Mouse (Mus musculus) cortical plate, adult 2 months (tissue): Measurements from ENCODE around the gene Ppp3r2. TPM values are rescaled to one million over a fixed set of nuclear protein-coding genes. Genes with fewer than 3 reads are reported as not detected.

Experiments used
- H3K27ac ChIP-seq: fragments of 200-500 bp; 2 replicates; pipeline ENCODE4 v1.5.1; 2012; ENCODE audit warnings: low read length, control low read depth, inconsistent platforms; ENCODE audit not compliant: insufficient read depth
- H3K4me1 ChIP-seq: fragments of 200-500 bp; 2 replicates; pipeline ENCODE4 v1.6.1; 2011; ENCODE audit warnings: low read length; ENCODE audit not compliant: control insufficient read depth, insufficient read depth
- H3K4me3 ChIP-seq: fragments of 200-500 bp; 2 replicates; pipeline ENCODE4 v1.5.1; 2011; ENCODE audit warnings: mild to moderate bottlenecking, low read length, control low read depth; ENCODE audit not compliant: insufficient read depth
- CTCF ChIP-seq: fragments of 200-500 bp; IDR thresholded peaks from 2 replicates; pipeline ENCODE4 v1.5.1; 2011; ENCODE audit warnings: mild to moderate bottlenecking, control low read depth, low read length; ENCODE audit not compliant: insufficient read depth; ENCODE audit errors: extremely low read depth
- POLR2A ChIP-seq: fragments of 200-500 bp; IDR thresholded peaks from 2 replicates; pipeline ENCODE4 v1.6.1; 2011; ENCODE audit warnings: mild to moderate bottlenecking, low read length, control low read depth; ENCODE audit not compliant: insufficient read depth; ENCODE audit errors: extremely low read depth
- polyA plus RNA-seq: library from polyadenylated mRNA; depleted of rRNA; stranded (reverse); fragments of >200 nt; gene quantifications from 2 replicates; pipeline ENCODE4 v1.2.3, GENCODE M21; 2012; rRNA removed

The Ppp3r2 gene
- polyA plus RNA-seq, 1 experiment, result 0.33 TPM

GRCm38 (mm10) chr4:49662231-49662630 is 19.6 kb downstream of the Ppp3r2 start:
- H3K4me1 ChIP-seq, result no peaks in the 10 kb centered on the region; the same call in 1 of the 2 replicates
- TF ChIP-seq POLR2A (no peak), CTCF (no peak)
- H3K4me3 ChIP-seq, result no peak overlapping the region
- H3K27ac ChIP-seq, result no peak overlapping the region

DNA sequence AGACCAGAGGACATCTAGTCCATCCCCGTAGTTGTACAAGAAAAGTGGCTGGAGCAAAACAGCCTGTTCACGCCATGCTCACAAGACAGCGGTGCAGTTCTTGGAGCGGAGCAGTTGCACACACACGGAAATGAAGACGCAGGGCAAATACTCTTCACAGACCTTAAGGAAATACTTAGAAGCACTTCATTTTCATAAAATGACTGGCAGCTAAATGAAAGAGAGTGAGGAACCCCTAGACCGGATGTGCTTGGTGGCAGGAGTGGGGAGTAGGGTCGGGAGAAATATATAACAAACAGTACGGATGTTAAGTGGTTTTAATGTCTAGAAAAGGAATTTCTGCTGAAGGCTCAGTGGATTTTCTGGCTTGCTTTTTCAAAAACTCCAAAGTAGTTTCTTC is 20.2 kb downstream of the Ppp3r2 start:
- Histone ChIP-seq H3K4me3 (no peak overlapping the region), H3K27ac (no peak overlapping the region), H3K4me1 (no peaks in the 10 kb centered on the region; the same call in 1 of the 2 replicates)
- TF ChIP-seq CTCF (no peak), POLR2A (no peak)

DNA sequence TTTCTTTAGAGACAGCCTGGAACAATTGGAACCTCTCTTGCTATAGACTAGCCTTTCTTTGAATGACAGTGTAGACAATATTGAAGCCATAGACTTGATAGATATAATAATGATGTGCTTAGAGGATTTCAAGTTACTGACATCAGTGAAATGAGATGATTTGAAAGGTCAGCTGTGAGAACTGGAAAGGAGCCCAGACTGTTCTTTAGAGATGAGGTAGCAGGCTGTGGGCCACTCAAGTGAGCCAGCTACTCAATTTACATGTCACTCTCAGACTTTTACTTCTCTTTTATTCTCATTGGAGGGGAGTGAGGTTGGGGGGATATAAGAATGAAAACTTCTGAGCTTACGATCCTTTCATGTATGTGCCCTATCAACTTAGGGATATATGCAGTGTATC is 22.4 kb downstream of the Ppp3r2 start:
- no peak overlapping the region for H3K27ac ChIP-seq

DNA sequence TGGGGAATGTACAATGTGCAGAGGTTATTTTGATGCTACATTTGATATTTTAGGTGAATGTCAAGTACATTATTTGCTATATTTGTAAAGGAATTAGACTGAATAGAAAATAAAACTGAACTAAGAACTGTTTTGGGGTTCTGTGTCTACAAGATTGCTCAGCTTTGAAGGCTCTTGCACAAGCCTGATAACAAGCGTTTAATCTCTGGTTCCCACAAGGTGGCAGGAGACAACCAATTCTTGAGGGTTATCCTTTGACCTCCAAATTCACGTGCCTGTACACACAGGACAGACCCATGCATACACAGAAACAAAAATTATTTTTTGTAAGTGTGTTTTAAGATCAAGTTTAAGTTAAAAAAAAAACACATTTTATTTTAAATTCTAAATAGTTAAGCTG is 41.9 kb downstream of the Ppp3r2 start:
- TF ChIP-seq CTCF, result no peak
- TF ChIP-seq POLR2A, result no peak
- no peaks in the 10 kb centered on the region; the same call in 1 of the 2 replicates for H3K4me1 ChIP-seq
- no peak overlapping the region for H3K27ac ChIP-seq
- H3K4me3 ChIP-seq, result no peak overlapping the region

More for the DNA sequence above, 22.4 kb downstream of the Ppp3r2 start:
- H3K4me3 ChIP-seq, result no peak overlapping the region
- H3K4me1 ChIP-seq, result no peaks in the 10 kb centered on the region; the same call in 1 of the 2 replicates
- TF ChIP-seq CTCF, result no peak
- TF ChIP-seq POLR2A, result no peak

DNA sequence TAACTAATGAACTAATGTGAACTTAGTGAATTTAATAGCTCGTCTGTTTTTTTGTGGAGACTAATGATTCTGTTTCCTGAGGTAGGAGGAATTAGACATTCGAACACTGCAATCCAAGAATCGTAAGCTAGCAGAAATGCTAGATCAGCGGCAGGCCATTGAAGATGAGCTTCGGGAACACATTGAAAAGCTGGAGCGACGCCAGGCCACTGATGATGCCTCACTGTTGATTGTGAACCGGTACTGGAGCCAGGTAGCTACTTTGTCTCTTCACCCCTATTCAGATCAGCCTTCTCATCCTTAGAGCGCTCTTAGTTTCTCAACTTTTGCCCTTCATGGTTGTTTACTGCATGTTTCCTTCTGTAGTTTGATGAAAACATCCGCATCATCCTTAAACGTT is 44.0 kb downstream of the Ppp3r2 start:
- H3K27ac ChIP-seq, result no peak overlapping the region
- no peak overlapping the region for H3K4me3 ChIP-seq
- TF ChIP-seq CTCF (no peak), POLR2A (no peak)
- peaks cover 4% of the 10 kb centered on the region for H3K4me1 ChIP-seq

GRCm38 (mm10) chr4:49632139-49632481 is 49.7 kb downstream of the Ppp3r2 start:
- peak overlapping the region; percentile 75 for H3K4me3 ChIP-seq
- TF ChIP-seq POLR2A (no peak), CTCF (no peak)
- no peak overlapping the region for H3K27ac ChIP-seq
- H3K4me1 ChIP-seq, result peaks cover 4% of the 10 kb centered on the region

DNA sequence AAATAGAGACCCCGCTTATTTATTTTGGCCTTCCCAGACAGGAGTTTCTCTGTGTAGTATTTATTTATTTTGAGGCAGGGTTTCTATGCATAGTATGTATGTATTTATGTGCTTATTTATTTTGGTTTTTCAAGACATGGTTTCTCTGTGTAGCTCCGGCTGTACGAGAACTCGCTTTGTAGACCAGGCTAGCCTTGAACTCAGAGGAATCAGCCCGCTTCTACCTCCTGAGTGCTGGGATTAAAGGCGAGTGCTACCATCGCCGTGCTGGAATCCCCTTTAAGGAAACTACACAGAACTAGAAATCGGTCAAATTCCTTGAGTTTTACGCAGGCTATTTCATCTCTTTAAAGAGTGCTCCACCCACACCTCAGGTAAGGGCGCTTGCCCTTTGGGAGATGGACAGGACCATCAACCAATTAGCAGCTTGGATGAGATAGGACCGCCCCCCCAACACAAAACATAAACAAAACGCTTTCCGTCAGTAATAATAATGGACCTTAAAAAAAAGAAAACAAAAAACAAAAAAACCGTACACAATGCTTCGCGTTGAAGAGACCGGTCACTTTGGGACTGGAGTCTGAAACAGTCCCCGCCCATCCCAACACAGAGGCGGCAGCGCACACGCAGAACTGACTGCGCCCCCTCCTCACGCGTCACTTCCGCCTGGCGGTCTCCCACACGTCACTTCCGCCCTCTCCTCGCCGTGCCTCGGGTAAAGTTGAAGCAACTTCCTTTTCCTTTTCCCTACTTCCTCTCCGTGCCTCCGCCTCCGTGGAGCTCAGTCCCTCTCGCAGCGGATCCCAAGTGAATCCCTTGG is 50.3 kb downstream of the Ppp3r2 start, which contains the start of gene Rnf20:
Gene Rnf20 (plus strand): TSS at position 688 of the 820 bp plus-strand sequence.
- H3K27ac ChIP-seq, result peak within 1 kb of the TSS; percentile 13; the same call in 1 of the 2 replicates
- H3K4me1 ChIP-seq, result peaks cover 4% of the 10 kb centered on the region
- TF ChIP-seq CTCF (no peak), POLR2A (peak; percentile 99)
- peak within 1 kb of the TSS; percentile 75 for H3K4me3 ChIP-seq

- TF ChIP-seq POLR2A, result no peak
- no peak for TF ChIP-seq CTCF
- peaks cover 2% of the 10 kb centered on the region for H3K4me1 ChIP-seq
- no peak overlapping the region for H3K27ac ChIP-seq
- H3K4me3 ChIP-seq, result no peak overlapping the region
These were observed 52.9 kb downstream of the Ppp3r2 start for GRCm38 (mm10) chr4:49628941-49629340.

Other genes starting within 250 kb of the Ppp3r2 start
- gene Acnat1, start 208.1 kb downstream of the Ppp3r2 start, polyA plus RNA-seq, result 0.06 and 0.15 TPM in 2 replicates
- 0.13 and 0.23 TPM in 2 replicates for gene Baat, start 175.5 kb downstream of the Ppp3r2 start, polyA plus RNA-seq
- gene Mrpl50, start 160.9 kb downstream of the Ppp3r2 start, polyA plus RNA-seq, result 17.3 TPM in 2 replicates
- 3.3 and 4.1 TPM in 2 replicates for gene Zfp189, start 160.8 kb downstream of the Ppp3r2 start, polyA plus RNA-seq
- gene Aldob, start 132.5 kb downstream of the Ppp3r2 start, polyA plus RNA-seq, result 4.3 and 5.7 TPM in 2 replicates
- 76.4 and 78.4 TPM in 2 replicates for gene Tmem246, start 84.1 kb downstream of the Ppp3r2 start, polyA plus RNA-seq
- gene Rnf20, start 50.0 kb downstream of the Ppp3r2 start, polyA plus RNA-seq, result 67.1 and 67.7 TPM in 2 replicates
- gene Grin3a, start 163.7 kb upstream of the Ppp3r2 start, polyA plus RNA-seq, result 9.3 and 9.6 TPM in 2 replicates